Mouse (Mus musculus) midbrain, embryonic 15.5 days (tissue): ENCODE results near the gene Rreb1. TPM values are rescaled to one million over a fixed set of nuclear protein-coding genes. Genes with fewer than 3 reads are reported as not detected.

ENCODE experiments used
- ATAC-seq: fragments of 200-750 bp; cut with Nextera tagmentation; replicated peaks from 2 replicates; pipeline ENCODE4 v1.8.0; 2017; ENCODE audit warnings: moderate TSS enrichment
- H3K27ac ChIP-seq: fragments of 300-500 bp; sonication (generic); 2 replicates; pipeline ENCODE4 v1.5.1; 2015; ENCODE audit warnings: mild to moderate bottlenecking, inconsistent platforms
- H3K27me3 ChIP-seq: fragments of 300-500 bp; sonication (generic); replicated peaks from 2 replicates; pipeline ENCODE4 v1.6.1; 2015; ENCODE audit warnings: inconsistent platforms
- H3K36me3 ChIP-seq: fragments of 300-500 bp; sonication (generic); replicated peaks from 2 replicates; pipeline ENCODE4 v1.6.1; 2015; ENCODE audit warnings: inconsistent platforms
- H3K4me1 ChIP-seq: fragments of 300-500 bp; sonication (generic); 2 replicates; pipeline ENCODE4 v1.6.1; 2015; ENCODE audit warnings: inconsistent platforms
- H3K4me2 ChIP-seq: fragments of 300-500 bp; sonication (generic); 2 replicates; pipeline ENCODE4 v1.6.1; 2015; ENCODE audit warnings: inconsistent platforms, mild to moderate bottlenecking, moderate library complexity
- H3K4me3 ChIP-seq: fragments of 300-500 bp; sonication (generic); 2 replicates; pipeline ENCODE4 v1.5.1; 2015; ENCODE audit warnings: mild to moderate bottlenecking, inconsistent platforms
- H3K9ac ChIP-seq: fragments of 300-500 bp; sonication (generic); 2 replicates; pipeline ENCODE4 v1.6.1; 2015; ENCODE audit warnings: mild to moderate bottlenecking, inconsistent platforms
- H3K9me3 ChIP-seq: fragments of 300-500 bp; sonication (generic); 2 replicates; pipeline ENCODE4 v1.6.1; 2016; ENCODE audit warnings: inconsistent platforms
- WGBS: fragments of 180-500 bp; shearing (Covaris S2); methylation state at CpG from one replicate; pipeline ENCODE4 v1.1.7; 2015; ENCODE audit warnings: mixed read lengths; 5-methylcytosine and 5-hydroxymethylcytosine counted together
- polyA plus RNA-seq: library from polyadenylated mRNA; unstranded; fragments of >200 nt; fragmentation: Nextera tagmentation; extraction: Ambion mirVana; gene quantifications from 2 replicates; pipeline ENCODE4 v1.2.1, GENCODE M21; 2015

Gene Rreb1
- polyA plus RNA-seq, 1 experiment from 2014 or later, result 3.9 TPM

GRCm38 (mm10) chr13:37936351-37936750 is 158.2 kb downstream of the Rreb1 start:
- 86% methylated on average over 3 of the region's 3 CpGs for WGBS
- no peaks in the 10 kb centered on the region for H3K4me1 ChIP-seq
- H3K9me3 ChIP-seq, result no peaks in the 10 kb centered on the region
- no peak overlapping the region for H3K4me2 ChIP-seq
- no peak overlapping the region for H3K9ac ChIP-seq
- no peak overlapping the region for H3K4me3 ChIP-seq
- no peaks in the 10 kb centered on the region for H3K27me3 ChIP-seq
- no peak overlapping the region for H3K27ac ChIP-seq
- no peak for ATAC-seq
- H3K36me3 ChIP-seq, result no peaks in the 10 kb centered on the region

GRCm38 (mm10) chr13:37940167-37940566 is 162.0 kb downstream of the Rreb1 start:
- H3K27me3 ChIP-seq, result no peaks in the 10 kb centered on the region
- no peaks in the 10 kb centered on the region for H3K36me3 ChIP-seq
- no peak for ATAC-seq
- H3K9me3 ChIP-seq, result no peaks in the 10 kb centered on the region
- H3K27ac ChIP-seq, result no peak overlapping the region
- no peak overlapping the region for H3K4me3 ChIP-seq
- no peaks in the 10 kb centered on the region for H3K4me1 ChIP-seq
- WGBS, result 83% methylated on average over 2 of the region's 2 CpGs
- no peak overlapping the region for H3K9ac ChIP-seq
- no peak overlapping the region for H3K4me2 ChIP-seq

- 52% methylated on average over 5 of the region's 5 CpGs for WGBS
- Histone ChIP-seq H3K9me3 (no peaks in the 10 kb centered on the region), H3K27ac (no peak overlapping the region), H3K4me3 (no peak overlapping the region), H3K36me3 (no peaks in the 10 kb centered on the region), H3K4me2 (no peak overlapping the region), H3K4me1 (no peaks in the 10 kb centered on the region), H3K9ac (no peak overlapping the region), H3K27me3 (no peaks in the 10 kb centered on the region)
- no peak for ATAC-seq
Observed at GRCm38 (mm10) chr13:37940649-37941048, 162.4 kb downstream of the Rreb1 start.

GRCm38 (mm10) chr13:37941138-37941645 is 163.0 kb downstream of the Rreb1 start:
- WGBS, result 80% methylated on average over 5 of the region's 5 CpGs
- H3K9ac ChIP-seq, result no peak overlapping the region
- H3K27me3 ChIP-seq, result no peaks in the 10 kb centered on the region
- no peak overlapping the region for H3K4me3 ChIP-seq
- H3K4me1 ChIP-seq, result no peaks in the 10 kb centered on the region
- no peak for ATAC-seq
- no peak overlapping the region for H3K27ac ChIP-seq
- H3K9me3 ChIP-seq, result no peaks in the 10 kb centered on the region
- no peak overlapping the region for H3K4me2 ChIP-seq
- H3K36me3 ChIP-seq, result no peaks in the 10 kb centered on the region

- no peak overlapping the region for H3K4me2 ChIP-seq
- H3K27me3 ChIP-seq, result no peaks in the 10 kb centered on the region
- 64% methylated on average over 17 of the region's 17 CpGs for WGBS
- H3K27ac ChIP-seq, result no peak overlapping the region
- no peak for ATAC-seq
- no peaks in the 10 kb centered on the region for H3K4me1 ChIP-seq
- H3K36me3 ChIP-seq, result no peaks in the 10 kb centered on the region
- no peaks in the 10 kb centered on the region for H3K9me3 ChIP-seq
- no peak overlapping the region for H3K4me3 ChIP-seq
- no peak overlapping the region for H3K9ac ChIP-seq
Observed at GRCm38 (mm10) chr13:37941950-37942886, 164.0 kb downstream of the Rreb1 start.

- H3K4me1 ChIP-seq, result no peaks in the 10 kb centered on the region
- H3K9ac ChIP-seq, result no peak overlapping the region
- H3K27me3 ChIP-seq, result no peaks in the 10 kb centered on the region
- no peak overlapping the region for H3K27ac ChIP-seq
- no peak for ATAC-seq
- H3K4me2 ChIP-seq, result no peak overlapping the region
- H3K4me3 ChIP-seq, result no peak overlapping the region
- no peaks in the 10 kb centered on the region for H3K36me3 ChIP-seq
- 81% methylated on average over 4 of the region's 4 CpGs for WGBS
- no peaks in the 10 kb centered on the region for H3K9me3 ChIP-seq
Observed at GRCm38 (mm10) chr13:37942887-37943331, 164.7 kb downstream of the Rreb1 start.

GRCm38 (mm10) chr13:37943466-37943865 is 165.3 kb downstream of the Rreb1 start:
- H3K36me3 ChIP-seq, result no peaks in the 10 kb centered on the region
- ATAC-seq, result no peak

GRCm38 (mm10) chr13:37944306-37944705 is 166.1 kb downstream of the Rreb1 start:
- Histone ChIP-seq H3K4me3 (no peak overlapping the region), H3K9ac (no peak overlapping the region), H3K36me3 (no peaks in the 10 kb centered on the region), H3K27me3 (no peaks in the 10 kb centered on the region), H3K4me1 (no peaks in the 10 kb centered on the region), H3K9me3 (no peaks in the 10 kb centered on the region), H3K27ac (no peak overlapping the region), H3K4me2 (no peak overlapping the region)
- ATAC-seq, result no peak; the same call in 1 of the 2 replicates
- 62% methylated on average over 1 of the region's 1 CpGs for WGBS

More at GRCm38 (mm10) chr13:37943466-37943865, 165.3 kb downstream of the Rreb1 start:
- H3K27ac ChIP-seq, result no peak overlapping the region
- H3K9me3 ChIP-seq, result no peaks in the 10 kb centered on the region
- H3K4me3 ChIP-seq, result no peak overlapping the region
- H3K4me1 ChIP-seq, result no peaks in the 10 kb centered on the region
- 95% methylated on average over 3 of the region's 3 CpGs for WGBS
- no peak overlapping the region for H3K9ac ChIP-seq
- H3K27me3 ChIP-seq, result no peaks in the 10 kb centered on the region
- H3K4me2 ChIP-seq, result no peak overlapping the region

GRCm38 (mm10) chr13:37945392-37945791 is 167.2 kb downstream of the Rreb1 start:
- Histone ChIP-seq H3K4me2 (no peak overlapping the region), H3K27ac (no peak overlapping the region), H3K4me3 (no peak overlapping the region), H3K9me3 (no peaks in the 10 kb centered on the region), H3K9ac (no peak overlapping the region), H3K4me1 (no peaks in the 10 kb centered on the region), H3K27me3 (no peaks in the 10 kb centered on the region), H3K36me3 (no peaks in the 10 kb centered on the region)
- ATAC-seq, result no peak
- 76% methylated on average over 8 of the region's 8 CpGs for WGBS

- Histone ChIP-seq H3K27ac (no peak overlapping the region), H3K4me3 (no peak overlapping the region), H3K9me3 (no peaks in the 10 kb centered on the region), H3K36me3 (no peaks in the 10 kb centered on the region), H3K4me1 (no peaks in the 10 kb centered on the region), H3K9ac (no peak overlapping the region), H3K4me2 (no peak overlapping the region), H3K27me3 (no peaks in the 10 kb centered on the region)
- 20% methylated on average over 6 of the region's 6 CpGs for WGBS
- ATAC-seq, result peak; percentile 40; the same call in 1 of the 2 replicates
Observed at GRCm38 (mm10) chr13:37946734-37947133, 168.5 kb downstream of the Rreb1 start.

- whole genome bisulfite sequencing, result 85% methylated on average over 6 of the region's 6 CpGs
- H3K4me2 ChIP-seq, result no peak overlapping the region
- no peaks in the 10 kb centered on the region for H3K36me3 ChIP-seq
- no peaks in the 10 kb centered on the region for H3K9me3 ChIP-seq
- H3K27me3 ChIP-seq, result no peaks in the 10 kb centered on the region
- no peaks in the 10 kb centered on the region for H3K4me1 ChIP-seq
- no peak overlapping the region for H3K27ac ChIP-seq
- H3K9ac ChIP-seq, result no peak overlapping the region
- no peak for ATAC-seq
- H3K4me3 ChIP-seq, result no peak overlapping the region
Observed at GRCm38 (mm10) chr13:37952981-37953380, 174.8 kb downstream of the Rreb1 start.

- Histone ChIP-seq H3K4me1 (no peaks in the 10 kb centered on the region), H3K4me2 (no peak overlapping the region), H3K9ac (no peak overlapping the region), H3K27ac (no peak overlapping the region), H3K9me3 (no peaks in the 10 kb centered on the region), H3K36me3 (no peaks in the 10 kb centered on the region), H3K27me3 (no peaks in the 10 kb centered on the region), H3K4me3 (no peak overlapping the region)
- no peak for ATAC-seq
- WGBS, result 95% methylated on average over 1 of the region's 1 CpGs
Observed at GRCm38 (mm10) chr13:37954318-37954717, 176.1 kb downstream of the Rreb1 start.
